Mouse (Mus musculus): ENCODE measurements around the gene Angpt4. TPM values are rescaled to one million over a fixed set of nuclear protein-coding genes. Genes with fewer than 3 reads are reported as not detected.

Angpt4 gene
- polyA plus RNA-seq, 1 experiment, result 0.80 TPM

- 63% methylated on average over 5 of the region's 5 CpGs for WGBS
- Histone ChIP-seq H3K27ac (ENCODE audit: control insufficient read depth, insufficient read depth, low read length) (no peak overlapping the region), H3K4me3 (ENCODE audit: control insufficient read depth, insufficient read depth, low read length) (no peak overlapping the region), H3K27me3 (ENCODE audit: control insufficient read depth, insufficient read depth, low read length) (no peaks in the 10 kb centered on the region), H3K4me1 (replicated peaks; ENCODE audit: control insufficient read depth, insufficient read depth, low read length) (no peaks in the 10 kb centered on the region), H3K36me3 (ENCODE audit: control insufficient read depth, insufficient read depth, low read length) (no peaks in the 10 kb centered on the region)
- DNase-seq, result no peak
- no peak for TF ChIP-seq POLR2A (IDR thresholded peaks at IDR 0.05; ENCODE audit: control insufficient read depth, extremely low read depth, insufficient read depth, low read length, poor library complexity)
Observed at GRCm38 (mm10) chr2:151895911-151896310, 15.1 kb upstream of the Angpt4 start.

- H3K27me3 ChIP-seq (ENCODE audit: control insufficient read depth, insufficient read depth, low read length), result no peaks in the 10 kb centered on the region
- DNase-seq, result no peak
- no peak for TF ChIP-seq POLR2A (IDR thresholded peaks at IDR 0.05; ENCODE audit: control insufficient read depth, extremely low read depth, insufficient read depth, low read length, poor library complexity)
- no peak for TF ChIP-seq CTCF (IDR thresholded peaks at IDR 0.05; ENCODE audit: borderline replicate concordance, control insufficient read depth, extremely low read depth, insufficient read depth, low read length, poor library complexity)
- H3K4me3 ChIP-seq (ENCODE audit: control insufficient read depth, insufficient read depth, low read length), result no peak overlapping the region
- no peaks in the 10 kb centered on the region for H3K4me1 ChIP-seq (replicated peaks; ENCODE audit: control insufficient read depth, insufficient read depth, low read length)
- WGBS, result 100% methylated on average over 1 of the region's 1 CpGs
- no peaks in the 10 kb centered on the region for H3K36me3 ChIP-seq (ENCODE audit: control insufficient read depth, insufficient read depth, low read length)
- H3K27ac ChIP-seq (ENCODE audit: control insufficient read depth, insufficient read depth, low read length), result no peak overlapping the region
Observed at GRCm38 (mm10) chr2:151898106-151898505, 12.9 kb upstream of the Angpt4 start.

DNA sequence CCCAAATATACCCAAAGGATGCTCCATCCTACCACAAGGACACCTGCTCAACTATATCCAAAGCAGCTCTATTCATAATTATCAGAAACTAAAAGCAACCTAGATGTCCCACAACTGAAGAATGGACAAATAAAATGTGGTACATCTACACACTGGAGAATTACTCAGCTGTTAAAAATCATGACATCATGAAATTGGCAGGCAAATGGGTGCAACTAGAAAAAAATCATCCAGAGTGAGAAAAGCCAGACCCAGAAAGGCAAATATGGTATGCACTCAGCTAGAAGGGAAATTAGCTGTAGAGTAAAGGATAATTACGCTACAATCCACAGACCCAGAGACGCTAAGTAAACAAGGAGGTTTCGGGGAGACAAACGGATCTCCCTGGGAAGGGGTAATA lies 10.2 kb upstream of the Angpt4 start:
- DNase-seq, result no peak
- H3K36me3 ChIP-seq (ENCODE audit: control insufficient read depth, insufficient read depth, low read length), result no peaks in the 10 kb centered on the region
- no peak overlapping the region for H3K27ac ChIP-seq (ENCODE audit: control insufficient read depth, insufficient read depth, low read length)
- H3K27me3 ChIP-seq (ENCODE audit: control insufficient read depth, insufficient read depth, low read length), result no peaks in the 10 kb centered on the region
- TF ChIP-seq CTCF (IDR thresholded peaks at IDR 0.05; ENCODE audit: borderline replicate concordance, control insufficient read depth, extremely low read depth, insufficient read depth, low read length, poor library complexity), result no peak
- no peak for TF ChIP-seq POLR2A (IDR thresholded peaks at IDR 0.05; ENCODE audit: control insufficient read depth, extremely low read depth, insufficient read depth, low read length, poor library complexity)
- WGBS, result 82% methylated on average over 4 of the region's 4 CpGs
- no peaks in the 10 kb centered on the region for H3K4me1 ChIP-seq (replicated peaks; ENCODE audit: control insufficient read depth, insufficient read depth, low read length)
- H3K4me3 ChIP-seq (ENCODE audit: control insufficient read depth, insufficient read depth, low read length), result no peak overlapping the region

GRCm38 (mm10) chr2:151903267-151903666 lies 7.7 kb upstream of the Angpt4 start:
- no peak for DNase-seq
- Histone ChIP-seq H3K27me3 (ENCODE audit: control insufficient read depth, insufficient read depth, low read length) (no peaks in the 10 kb centered on the region), H3K4me1 (replicated peaks; ENCODE audit: control insufficient read depth, insufficient read depth, low read length) (no peaks in the 10 kb centered on the region), H3K27ac (ENCODE audit: control insufficient read depth, insufficient read depth, low read length) (no peak overlapping the region), H3K4me3 (ENCODE audit: control insufficient read depth, insufficient read depth, low read length) (no peak overlapping the region), H3K36me3 (ENCODE audit: control insufficient read depth, insufficient read depth, low read length) (no peaks in the 10 kb centered on the region)
- WGBS, result 89% methylated on average over 6 of the region's 6 CpGs
- TF ChIP-seq CTCF (IDR thresholded peaks at IDR 0.05; ENCODE audit: borderline replicate concordance, control insufficient read depth, extremely low read depth, insufficient read depth, low read length, poor library complexity) (no peak), POLR2A (IDR thresholded peaks at IDR 0.05; ENCODE audit: control insufficient read depth, extremely low read depth, insufficient read depth, low read length, poor library complexity) (no peak)

- TF ChIP-seq CTCF (IDR thresholded peaks at IDR 0.05; ENCODE audit: borderline replicate concordance, control insufficient read depth, extremely low read depth, insufficient read depth, low read length, poor library complexity), result no peak
- no peak for TF ChIP-seq POLR2A (IDR thresholded peaks at IDR 0.05; ENCODE audit: control insufficient read depth, extremely low read depth, insufficient read depth, low read length, poor library complexity)
- DNase-seq, result no peak
- Histone ChIP-seq H3K4me3 (ENCODE audit: control insufficient read depth, insufficient read depth, low read length) (no peak overlapping the region), H3K4me1 (replicated peaks; ENCODE audit: control insufficient read depth, insufficient read depth, low read length) (no peaks in the 10 kb centered on the region), H3K27ac (ENCODE audit: control insufficient read depth, insufficient read depth, low read length) (no peak overlapping the region), H3K27me3 (ENCODE audit: control insufficient read depth, insufficient read depth, low read length) (no peaks in the 10 kb centered on the region), H3K36me3 (ENCODE audit: control insufficient read depth, insufficient read depth, low read length) (no peaks in the 10 kb centered on the region)
- WGBS, result 87% methylated on average over 4 of the region's 4 CpGs
Observed at GRCm38 (mm10) chr2:151903933-151904332, 7.1 kb upstream of the Angpt4 start.

DNA sequence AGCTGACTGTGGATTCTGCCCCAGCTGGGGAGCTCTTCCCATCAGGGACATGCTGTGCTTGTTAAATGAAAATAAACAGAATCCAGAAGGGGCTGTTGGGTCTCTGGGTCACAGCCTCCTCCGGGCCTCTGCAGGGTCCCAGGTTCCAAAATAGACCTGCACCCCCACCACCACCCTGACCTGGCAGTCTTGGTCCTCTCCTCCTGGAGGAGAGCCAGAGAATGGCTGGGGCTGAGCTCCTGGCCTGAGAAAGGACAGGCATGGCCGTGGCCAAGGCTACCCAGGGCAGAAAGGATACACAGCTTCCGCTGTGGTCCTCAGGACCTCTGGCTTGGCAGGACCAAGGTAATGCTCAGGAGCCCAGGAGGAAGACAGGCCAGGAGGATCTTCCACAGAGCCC lies 6.4 kb upstream of the Angpt4 start:
- no peak overlapping the region for H3K4me3 ChIP-seq (ENCODE audit: control insufficient read depth, insufficient read depth, low read length)
- no peaks in the 10 kb centered on the region for H3K27me3 ChIP-seq (ENCODE audit: control insufficient read depth, insufficient read depth, low read length)
- no peaks in the 10 kb centered on the region for H3K4me1 ChIP-seq (replicated peaks; ENCODE audit: control insufficient read depth, insufficient read depth, low read length)
- no peak overlapping the region for H3K27ac ChIP-seq (ENCODE audit: control insufficient read depth, insufficient read depth, low read length)
- no peaks in the 10 kb centered on the region for H3K36me3 ChIP-seq (ENCODE audit: control insufficient read depth, insufficient read depth, low read length)
- no peak for TF ChIP-seq POLR2A (IDR thresholded peaks at IDR 0.05; ENCODE audit: control insufficient read depth, extremely low read depth, insufficient read depth, low read length, poor library complexity)
- TF ChIP-seq CTCF (IDR thresholded peaks at IDR 0.05; ENCODE audit: borderline replicate concordance, control insufficient read depth, extremely low read depth, insufficient read depth, low read length, poor library complexity), result no peak
- DNase-seq, result no peak
- 73% methylated on average over 3 of the region's 3 CpGs for WGBS

GRCm38 (mm10) chr2:151907020-151907419 lies 4.0 kb upstream of the Angpt4 start:
- H3K27ac ChIP-seq (ENCODE audit: control insufficient read depth, insufficient read depth, low read length), result no peak overlapping the region
- WGBS, result 81% methylated on average over 2 of the region's 2 CpGs
- DNase-seq, result no peak
- H3K27me3 ChIP-seq (ENCODE audit: control insufficient read depth, insufficient read depth, low read length), result no peaks in the 10 kb centered on the region
- H3K36me3 ChIP-seq (ENCODE audit: control insufficient read depth, insufficient read depth, low read length), result no peaks in the 10 kb centered on the region
- H3K4me3 ChIP-seq (ENCODE audit: control insufficient read depth, insufficient read depth, low read length), result no peak overlapping the region
- TF ChIP-seq CTCF (IDR thresholded peaks at IDR 0.05; ENCODE audit: borderline replicate concordance, control insufficient read depth, extremely low read depth, insufficient read depth, low read length, poor library complexity), result no peak
- no peak for TF ChIP-seq POLR2A (IDR thresholded peaks at IDR 0.05; ENCODE audit: control insufficient read depth, extremely low read depth, insufficient read depth, low read length, poor library complexity)
- H3K4me1 ChIP-seq (replicated peaks; ENCODE audit: control insufficient read depth, insufficient read depth, low read length), result no peaks in the 10 kb centered on the region

All from thymus, adult 2 months (tissue).